Mouse (Mus musculus) thymus, adult 2 months (tissue): ENCODE measurements around the gene Fdx1l. TPM values are rescaled to one million over a fixed set of nuclear protein-coding genes. Genes with fewer than 3 reads are reported as not detected.

Source experiments
- DNase-seq: peaks from one replicate; pipeline ENCODE4 v3.0.0; 2021
- H3K27ac ChIP-seq: fragments of 200-500 bp; 2 replicates; pipeline ENCODE4 v1.5.1; 2012; ENCODE audit warnings: low read length, control low read depth; ENCODE audit not compliant: control insufficient read depth, insufficient read depth
- H3K27me3 ChIP-seq: fragments of 200-500 bp; 2 replicates; pipeline ENCODE4 v1.6.1; 2012; ENCODE audit warnings: mild to moderate bottlenecking, low read length, moderate library complexity, mixed read lengths; ENCODE audit not compliant: control insufficient read depth, insufficient read depth
- H3K36me3 ChIP-seq: fragments of 200-500 bp; 2 replicates; pipeline ENCODE4 v1.6.1; 2012; ENCODE audit warnings: mild to moderate bottlenecking, low read length, moderate library complexity; ENCODE audit not compliant: control insufficient read depth, insufficient read depth
- H3K4me1 ChIP-seq: fragments of 200-500 bp; replicated peaks from 2 replicates; pipeline ENCODE4 v1.6.1; 2012; ENCODE audit warnings: low read length; ENCODE audit not compliant: control insufficient read depth, insufficient read depth
- H3K4me3 ChIP-seq: fragments of 200-500 bp; 2 replicates; pipeline ENCODE4 v1.5.1; 2012; ENCODE audit warnings: mild to moderate bottlenecking, low read length, control low read depth, moderate library complexity; ENCODE audit not compliant: control insufficient read depth, insufficient read depth
- CTCF ChIP-seq: fragments of 200-500 bp; IDR thresholded peaks from 2 replicates; pipeline ENCODE4 v1.5.1; 2012; ENCODE audit warnings: mild to moderate bottlenecking, control low read depth, low read length, moderate library complexity, borderline replicate concordance; ENCODE audit not compliant: control insufficient read depth, poor library complexity, insufficient read depth; ENCODE audit errors: extremely low read depth
- POLR2A ChIP-seq: fragments of 200-500 bp; IDR thresholded peaks from 2 replicates; pipeline ENCODE4 v1.6.1; 2012; ENCODE audit warnings: mild to moderate bottlenecking, low read length, control low read depth, moderate library complexity; ENCODE audit not compliant: control insufficient read depth, poor library complexity, insufficient read depth; ENCODE audit errors: extremely low read depth
- WGBS: fragments of 180-500 bp; shearing (Covaris S2); methylation state at CpG from one replicate; pipeline ENCODE4 v1.1.7; 2018; 5-methylcytosine and 5-hydroxymethylcytosine counted together
- polyA plus RNA-seq: library from polyadenylated mRNA; depleted of rRNA; stranded (reverse); fragments of >200 nt; gene quantifications from 2 replicates; pipeline ENCODE4 v1.2.3, GENCODE M21; 2012

The Fdx1l gene
- polyA plus RNA-seq, 1 experiment: 67.8 TPM

DNA sequence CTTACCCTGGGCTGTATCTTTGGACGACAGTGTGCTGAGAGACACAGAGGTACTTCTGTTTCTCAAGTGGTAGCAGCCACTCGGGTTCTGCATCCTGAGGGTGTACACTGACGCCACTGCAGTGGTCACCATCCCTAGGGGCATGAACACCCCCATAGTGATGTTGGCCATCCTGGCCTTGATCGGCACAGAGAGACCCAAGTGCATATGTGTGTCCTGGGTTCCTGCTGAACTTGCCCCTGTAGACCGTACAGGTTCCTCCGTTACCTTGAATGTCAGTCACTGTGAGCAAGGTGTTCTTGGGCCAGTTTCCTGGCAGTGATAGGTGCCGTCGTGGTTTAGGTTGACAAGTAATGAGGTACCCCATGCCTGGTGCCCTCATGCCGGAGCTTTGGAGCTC lies 20.0 kb upstream of the Fdx1l start:
- H3K4me3 ChIP-seq: no peak overlapping the region
- no peak for DNase-seq
- H3K27me3 ChIP-seq: no peaks in the 10 kb centered on the region
- 97% methylated on average over 9 of the region's 9 CpGs for WGBS
- no peak for TF ChIP-seq CTCF
- no peak for TF ChIP-seq POLR2A
- H3K36me3 ChIP-seq: peaks cover 17% of the 10 kb centered on the region
- no peak overlapping the region for H3K27ac ChIP-seq
- H3K4me1 ChIP-seq: peaks cover 13% of the 10 kb centered on the region

DNA sequence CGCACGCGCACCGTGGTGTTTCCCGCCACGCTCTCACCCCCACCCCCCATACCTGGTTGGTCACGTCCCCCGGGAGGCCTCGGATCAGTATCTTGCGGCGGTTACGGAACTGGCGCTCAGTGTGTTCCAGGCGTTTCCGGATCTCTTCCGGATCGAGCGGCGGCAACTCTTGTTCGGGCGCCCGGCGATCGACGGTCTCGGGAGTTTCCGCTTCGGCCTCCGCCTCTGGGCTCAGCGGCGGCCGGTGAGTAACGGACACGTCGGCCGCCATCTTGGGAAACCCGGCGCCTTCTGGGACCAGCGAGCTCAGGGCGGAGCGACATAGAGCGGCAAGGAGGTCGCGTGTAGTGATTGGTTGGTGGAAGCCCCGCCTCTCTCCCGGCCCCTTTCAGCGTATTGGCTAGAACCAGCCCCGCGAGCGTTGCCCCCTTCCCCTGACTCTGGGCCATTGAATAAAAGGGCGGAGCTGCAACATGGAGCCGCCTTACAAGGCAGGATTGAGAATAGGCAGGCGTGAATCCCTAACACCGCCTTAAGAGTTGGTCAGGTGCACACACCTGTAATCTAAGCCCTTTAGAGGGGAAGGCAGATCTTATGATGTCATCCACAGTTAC lies 18.4 kb upstream of the Fdx1l start, which contains the start of the genes Gm38431 and Raver1:
Gene Gm38431 (minus strand): TSS at position 291 of the 614 bp plus-strand sequence.
Gene Raver1 (minus strand): TSS at position 302 of the 614 bp plus-strand sequence.
- H3K27ac ChIP-seq: peak within 1 kb of the TSS; percentile 17; the same call in 1 of the 2 replicates
- TF ChIP-seq CTCF (no peak), POLR2A (peak; percentile 87)
- H3K4me1 ChIP-seq: peaks cover 13% of the 10 kb centered on the region
- no peaks in the 10 kb centered on the region for H3K27me3 ChIP-seq
- under 1% methylated on average over 54 of the region's 54 CpGs for WGBS
- peak; percentile 97 for DNase-seq
- peak within 1 kb of the TSS; percentile 77 for H3K4me3 ChIP-seq
- peaks cover 24% of the 10 kb centered on the region for H3K36me3 ChIP-seq

DNA sequence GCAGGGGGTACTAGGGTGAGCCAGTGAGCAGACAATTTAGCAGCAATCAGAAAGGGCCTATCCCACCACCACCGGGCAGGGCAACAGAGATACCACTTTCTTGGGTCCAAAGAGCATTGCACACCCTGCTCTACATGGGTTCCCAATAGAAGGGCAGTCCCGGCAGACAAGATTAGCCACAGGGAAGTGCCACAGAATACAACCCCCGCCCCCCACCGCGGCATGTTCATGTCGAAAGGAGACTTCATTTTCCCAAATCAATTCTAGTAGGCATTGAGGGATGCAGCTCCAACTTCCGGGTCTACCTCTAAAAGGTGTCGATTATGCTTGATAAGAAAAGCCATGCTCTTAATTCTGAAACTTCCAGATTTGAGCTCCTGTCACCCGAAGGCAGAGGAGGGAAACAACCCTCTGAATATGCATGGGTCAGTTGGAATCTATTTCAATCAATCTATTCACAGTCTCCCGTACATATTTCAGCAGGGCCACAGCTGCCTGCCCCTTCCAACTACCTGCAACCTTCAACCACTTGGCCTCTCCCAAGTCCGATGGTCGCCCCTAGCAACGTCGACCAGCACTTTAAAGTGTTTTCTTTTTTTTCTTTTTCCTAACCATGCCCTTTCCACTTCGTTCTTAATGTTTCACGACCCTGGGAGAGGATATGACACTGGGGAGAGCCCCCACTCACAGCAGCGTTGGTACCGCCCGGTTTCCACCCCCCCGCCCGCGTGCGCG lies 17.7 kb upstream of the Fdx1l start:
- WGBS: 2% methylated on average over 24 of the region's 24 CpGs
- H3K27me3 ChIP-seq: no peaks in the 10 kb centered on the region
- no peak overlapping the region for H3K27ac ChIP-seq
- TF ChIP-seq POLR2A (no peak), CTCF (no peak)
- H3K4me3 ChIP-seq: peak overlapping the region; percentile 77
- DNase-seq: peak; percentile 13
- peaks cover 31% of the 10 kb centered on the region for H3K36me3 ChIP-seq
- peaks cover 13% of the 10 kb centered on the region for H3K4me1 ChIP-seq

DNA sequence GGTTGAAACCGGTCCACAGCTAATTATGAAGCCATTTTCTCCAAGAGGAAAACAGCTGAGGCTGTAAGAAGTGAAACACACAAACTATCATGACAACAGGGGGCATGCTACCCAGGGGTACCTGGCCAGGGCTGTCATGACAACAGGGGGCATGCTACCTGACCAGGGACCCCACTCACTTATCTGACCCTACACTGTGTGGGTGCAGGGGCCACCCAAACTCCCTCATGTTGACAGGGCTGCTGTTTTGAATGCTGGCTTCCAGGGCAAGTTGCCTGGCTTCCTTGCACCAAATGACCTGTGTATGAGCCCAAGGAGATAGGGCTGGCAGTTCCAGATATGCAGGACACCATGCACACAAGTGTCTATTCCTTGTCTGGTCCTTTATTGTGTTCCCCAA lies 17.1 kb upstream of the Fdx1l start:
- WGBS: 100% methylated on average over 1 of the region's 1 CpGs
- H3K4me3 ChIP-seq: no peak overlapping the region
- no peak for TF ChIP-seq POLR2A
- TF ChIP-seq CTCF: no peak
- no peaks in the 10 kb centered on the region for H3K27me3 ChIP-seq
- no peak for DNase-seq
- peaks cover 13% of the 10 kb centered on the region for H3K4me1 ChIP-seq
- H3K27ac ChIP-seq: no peak overlapping the region
- H3K36me3 ChIP-seq: peaks cover 37% of the 10 kb centered on the region

DNA sequence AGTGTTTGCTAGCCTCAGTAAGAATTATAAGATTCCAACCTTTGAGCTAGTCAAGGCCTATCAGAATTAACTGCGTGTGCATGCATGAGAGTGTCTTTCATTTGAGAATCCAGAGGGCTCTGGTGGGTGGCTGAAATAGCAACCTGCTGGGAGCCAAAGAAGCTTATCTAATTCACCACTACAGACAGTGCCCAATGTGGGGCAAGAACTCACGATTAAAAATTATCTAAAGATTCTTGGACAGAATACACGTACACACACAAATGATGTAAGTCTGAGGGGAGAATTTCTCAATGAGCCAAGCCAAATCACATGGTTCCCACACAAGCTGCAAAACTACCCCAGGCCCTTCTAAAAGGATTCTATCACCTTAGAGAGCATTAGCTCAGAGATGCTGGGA lies 9.9 kb upstream of the Fdx1l start:
- Histone ChIP-seq H3K27ac (no peak overlapping the region), H3K36me3 (peaks cover 80% of the 10 kb centered on the region), H3K4me1 (no peaks in the 10 kb centered on the region), H3K27me3 (no peaks in the 10 kb centered on the region), H3K4me3 (no peak overlapping the region)
- TF ChIP-seq CTCF (no peak), POLR2A (no peak)
- 98% methylated on average over 3 of the region's 3 CpGs for WGBS
- DNase-seq: no peak

DNA sequence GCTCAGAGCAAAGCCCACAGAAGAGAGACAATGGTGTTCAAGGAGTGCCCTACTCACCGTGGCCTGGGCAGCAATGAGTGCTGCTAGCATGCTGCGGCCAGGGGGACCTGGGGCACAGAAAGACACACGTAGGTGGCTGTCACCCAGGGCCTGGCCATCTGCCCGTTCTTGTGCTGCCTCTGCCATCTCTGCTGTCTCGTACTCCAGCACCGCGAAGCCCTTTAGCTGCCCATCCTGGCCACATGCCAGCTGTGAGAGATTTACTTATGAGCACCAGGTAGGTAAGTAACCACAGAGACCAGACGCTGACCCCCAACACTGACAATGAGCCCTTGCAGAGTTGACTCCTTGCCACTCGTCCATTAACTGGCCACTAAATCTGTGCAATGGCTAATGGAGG lies 7.7 kb upstream of the Fdx1l start:
- Histone ChIP-seq H3K4me1 (no peaks in the 10 kb centered on the region), H3K36me3 (peaks cover 86% of the 10 kb centered on the region), H3K4me3 (no peak overlapping the region), H3K27ac (no peak overlapping the region), H3K27me3 (no peaks in the 10 kb centered on the region)
- WGBS: 97% methylated on average over 9 of the region's 9 CpGs
- no peak for DNase-seq
- TF ChIP-seq CTCF (no peak), POLR2A (no peak)

DNA sequence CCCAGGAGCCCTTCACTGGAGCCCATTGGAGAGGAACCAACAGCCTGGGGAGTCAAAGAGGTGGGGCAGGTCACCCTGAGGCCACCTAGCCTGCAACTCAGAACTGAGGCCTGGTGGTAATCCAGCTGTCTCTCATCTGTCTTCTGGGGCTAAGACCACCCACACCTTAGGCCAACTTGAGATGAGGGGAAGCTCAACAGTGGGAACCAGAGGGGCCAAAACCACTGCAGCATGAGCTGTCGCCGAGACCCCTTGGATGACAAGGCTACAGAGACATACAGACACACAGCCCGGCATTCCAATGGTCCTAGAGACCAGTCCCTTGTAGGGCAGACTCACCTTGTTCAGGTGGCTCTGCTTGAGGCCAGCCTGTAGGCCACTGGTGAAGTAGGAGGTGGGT lies 2.2 kb upstream of the Fdx1l start:
- no peak for DNase-seq
- Histone ChIP-seq H3K4me1 (peaks cover 4% of the 10 kb centered on the region; the same call in 1 of the 2 replicates), H3K4me3 (no peak overlapping the region), H3K27me3 (no peaks in the 10 kb centered on the region), H3K36me3 (peaks cover 55% of the 10 kb centered on the region), H3K27ac (no peak overlapping the region)
- WGBS: 100% methylated on average over 3 of the region's 3 CpGs
- TF ChIP-seq CTCF (no peak), POLR2A (no peak)
